Mouse (Mus musculus) cerebellum, postnatal 10 days (tissue): ENCODE results near the gene Apol6.
A peak's percentile ranks its signal among the peaks of the same experiment; 100 is the strongest.

Experiments
- DNase-seq, 2 experiments: peaks; one replicate each; pipeline ENCODE4 v3.0.0; 2021; ENCODE audit warnings: mixed read lengths in 2 of 2

The Apol6 gene

DNA sequence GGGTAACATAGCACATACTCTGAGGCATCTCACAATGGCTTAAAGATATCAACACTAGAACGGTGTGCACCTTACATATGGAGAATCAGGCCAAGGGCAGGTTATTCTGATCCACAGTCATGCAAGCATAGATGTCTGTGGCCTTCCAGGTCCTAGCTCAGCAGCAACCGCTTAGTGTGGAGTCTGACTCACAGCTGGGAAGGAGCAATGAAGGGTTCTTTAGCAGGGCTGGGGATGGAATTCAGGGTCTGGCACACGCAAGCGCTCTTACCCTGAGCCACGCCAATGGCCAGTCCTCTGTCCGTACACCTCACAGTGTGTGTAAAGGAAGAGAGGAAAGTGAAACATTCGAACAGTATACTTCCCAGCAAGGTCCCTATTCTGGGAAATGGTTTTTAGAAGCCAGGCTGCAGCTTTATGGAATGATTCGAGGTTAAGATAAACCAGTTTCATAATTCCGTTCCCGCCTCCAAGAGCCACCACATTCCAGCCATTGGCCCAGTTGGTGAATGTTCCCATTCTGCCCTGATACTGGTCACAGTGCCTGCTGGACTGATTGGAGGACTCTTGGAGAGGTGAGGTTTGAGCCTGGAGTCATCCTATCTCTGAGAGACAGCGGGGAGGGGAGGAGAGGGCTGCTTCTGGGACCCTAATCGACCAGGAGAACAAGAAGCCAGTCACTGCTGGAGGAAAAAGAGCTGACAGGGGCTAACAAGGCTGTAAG lies at the start of gene Apol6:
Apol6 (plus strand) TSS at position 133 of the 724 bp plus-strand sequence.
- DNase-seq: no peak

DNA sequence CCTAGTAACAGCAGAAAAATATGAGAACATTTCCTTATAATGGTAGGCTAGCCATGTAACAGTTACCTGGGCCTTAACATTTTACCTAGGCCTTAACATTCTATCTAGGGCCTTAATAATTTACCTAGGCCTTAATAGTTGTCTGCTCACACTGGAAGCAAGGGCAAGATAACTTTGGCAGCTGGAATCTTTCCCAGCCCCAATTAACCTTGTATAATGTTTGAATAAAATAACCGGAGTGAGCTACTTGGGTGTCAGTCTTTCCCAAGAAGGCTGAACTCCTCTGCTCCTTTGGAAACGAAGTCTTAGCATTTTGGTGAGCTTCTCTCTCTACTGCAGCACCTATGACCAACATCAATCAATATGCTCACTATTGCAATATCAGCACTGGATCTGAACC lies 46.5 kb upstream of the Apol6 start:
- no peak for DNase-seq

DNA sequence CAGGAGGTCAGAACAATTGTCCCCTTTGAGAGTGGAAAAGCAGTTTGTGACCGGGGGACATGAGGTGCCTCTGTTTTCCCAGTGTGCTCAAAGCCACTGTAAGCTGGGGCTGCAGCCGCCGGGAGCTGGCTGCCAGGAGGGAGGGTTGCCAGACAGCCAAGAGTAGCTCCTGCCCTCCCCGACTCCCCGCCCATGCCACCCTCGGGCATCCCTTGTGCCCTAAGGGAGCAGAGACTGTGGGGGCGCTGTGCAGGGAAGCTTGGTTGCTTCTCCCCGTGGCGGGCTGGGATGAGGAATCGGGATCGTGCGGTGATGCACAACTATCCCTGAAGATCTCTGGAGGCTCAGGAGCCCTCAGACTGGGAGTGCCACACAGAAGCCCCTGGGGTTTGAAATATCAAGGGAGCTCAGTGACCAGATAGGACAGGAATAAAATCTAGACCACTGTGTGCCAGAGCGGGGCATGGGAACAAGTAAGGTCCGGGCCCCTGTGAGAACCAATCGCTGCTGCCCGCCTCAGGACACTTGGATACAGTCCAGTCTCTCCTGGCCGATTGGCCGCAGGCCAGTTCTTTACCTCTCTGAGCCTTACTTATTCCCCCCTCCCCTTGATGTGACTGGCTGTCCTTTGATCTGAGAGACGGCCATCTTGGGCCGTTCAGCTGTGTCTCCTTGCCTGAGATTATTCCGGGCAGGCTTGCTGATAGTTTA lies 45.5 kb upstream of the Apol6 start:
- DNase-seq: peak; percentile 43 to 60

DNA sequence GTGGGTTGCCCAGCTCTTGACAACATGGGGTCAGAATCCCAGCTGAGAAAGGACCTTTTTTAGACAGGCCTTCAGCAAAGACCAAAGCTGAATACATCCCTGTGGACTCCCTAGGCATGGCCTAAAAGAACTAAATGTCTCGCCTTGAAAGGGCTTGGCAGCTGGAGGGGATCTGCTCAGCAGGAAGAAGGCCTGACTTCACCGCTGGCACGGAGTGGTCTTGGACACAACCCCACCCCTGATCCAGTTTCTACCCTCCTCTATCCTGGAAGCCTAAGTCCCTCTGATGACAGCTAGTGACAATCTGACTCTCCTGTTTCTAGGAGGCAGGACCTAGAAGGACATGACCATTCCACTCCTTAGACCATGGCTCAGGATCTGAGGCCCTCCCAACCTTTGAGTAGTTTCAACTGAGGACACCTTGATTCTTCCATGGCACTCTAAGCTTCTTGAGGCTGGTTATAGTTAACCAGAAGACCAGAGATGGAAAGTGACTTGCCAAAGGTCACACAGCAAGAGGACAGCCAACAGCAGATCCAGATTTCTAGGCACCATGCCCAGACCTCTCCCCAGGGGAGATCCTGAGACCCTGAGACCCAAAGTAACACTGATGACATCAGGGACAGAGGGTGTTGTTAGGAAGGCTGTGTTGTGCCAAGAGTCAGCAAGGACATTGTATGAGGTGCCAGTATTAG lies 41.2 kb upstream of the Apol6 start:
- DNase-seq: peak; percentile 42

DNA sequence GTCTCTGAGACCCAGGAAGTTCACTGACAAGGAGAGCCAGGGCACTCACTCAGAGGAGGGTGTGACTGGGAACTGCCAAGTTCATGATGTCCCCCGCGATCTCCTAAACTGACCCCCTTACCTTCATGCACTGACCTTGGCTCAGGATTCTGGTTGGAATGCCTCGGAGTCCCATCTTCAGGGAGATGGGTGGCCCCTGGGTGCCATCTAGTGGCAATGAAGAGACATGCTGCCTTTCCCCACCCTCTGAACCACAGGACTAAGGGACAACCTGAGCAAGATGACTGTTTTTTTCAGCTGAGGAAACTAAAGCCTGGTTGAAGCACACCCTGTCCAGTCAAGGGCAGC lies 40.7 kb upstream of the Apol6 start:
- peak; percentile 79 to 82 for DNase-seq

DNA sequence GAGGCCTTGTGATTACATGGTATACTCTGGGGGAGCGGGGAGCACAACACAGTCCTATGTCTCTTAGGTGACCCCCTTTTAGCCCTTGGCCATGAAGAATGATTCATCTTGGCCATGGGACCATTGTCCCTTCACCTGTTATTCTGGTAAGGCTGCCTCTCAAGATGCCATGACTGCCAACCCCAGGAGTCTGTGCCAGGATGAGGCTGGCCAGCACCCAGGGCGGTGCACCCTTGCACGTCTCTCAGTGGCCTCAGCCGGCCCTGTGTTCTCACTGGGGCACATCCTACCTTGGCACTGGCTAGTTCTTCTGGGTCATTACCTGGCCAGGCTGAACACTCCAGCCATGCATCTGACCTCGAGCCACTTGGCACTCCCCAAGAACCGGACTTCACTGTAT lies 35.7 kb upstream of the Apol6 start:
- no peak for DNase-seq

DNA sequence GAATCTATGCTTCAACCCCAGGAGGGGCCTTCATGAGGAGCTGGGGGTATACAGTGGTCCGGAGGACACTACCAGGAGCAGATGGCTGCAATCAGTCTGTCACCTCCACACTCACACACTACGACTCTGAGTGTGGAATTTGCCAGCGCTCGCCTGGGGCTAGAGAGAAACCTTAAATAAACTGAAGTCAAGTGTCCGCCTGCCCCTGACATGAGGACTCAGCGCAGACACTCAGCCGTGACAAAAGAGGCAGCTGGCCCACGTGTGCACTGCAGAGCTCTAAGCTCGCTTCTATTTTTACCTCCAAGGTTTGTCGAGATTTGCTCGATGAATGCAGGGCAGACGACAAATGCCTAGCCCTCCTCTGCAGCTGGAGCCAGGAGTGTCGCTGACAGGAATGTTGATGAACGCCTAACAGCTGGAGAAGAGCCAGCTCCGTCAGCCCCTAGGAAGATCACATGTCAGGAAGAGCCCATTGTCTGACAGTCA lies 30.7 kb upstream of the Apol6 start:
- peak in 1 of 2 experiments; percentile 27 for DNase-seq

DNA sequence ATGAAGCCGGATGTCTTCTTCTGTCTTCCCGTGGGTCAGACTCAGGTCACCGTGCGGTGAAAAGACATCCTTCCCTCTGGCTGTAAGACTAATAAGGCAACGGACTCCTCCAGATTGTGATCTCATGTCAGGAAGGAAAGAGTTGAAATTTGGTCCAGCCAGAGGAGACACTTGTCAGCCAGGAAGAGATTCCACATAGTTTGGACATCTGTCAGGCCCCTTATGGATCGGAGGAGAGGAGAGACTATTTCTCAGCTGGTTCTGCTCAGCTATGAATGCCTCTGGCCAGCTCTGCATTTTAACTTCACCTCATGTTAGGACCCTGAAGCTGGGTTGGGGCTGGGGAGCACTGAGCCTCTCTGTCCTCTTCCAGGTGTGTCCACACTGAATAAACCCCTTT lies 30.1 kb upstream of the Apol6 start:
- no peak for DNase-seq

DNA sequence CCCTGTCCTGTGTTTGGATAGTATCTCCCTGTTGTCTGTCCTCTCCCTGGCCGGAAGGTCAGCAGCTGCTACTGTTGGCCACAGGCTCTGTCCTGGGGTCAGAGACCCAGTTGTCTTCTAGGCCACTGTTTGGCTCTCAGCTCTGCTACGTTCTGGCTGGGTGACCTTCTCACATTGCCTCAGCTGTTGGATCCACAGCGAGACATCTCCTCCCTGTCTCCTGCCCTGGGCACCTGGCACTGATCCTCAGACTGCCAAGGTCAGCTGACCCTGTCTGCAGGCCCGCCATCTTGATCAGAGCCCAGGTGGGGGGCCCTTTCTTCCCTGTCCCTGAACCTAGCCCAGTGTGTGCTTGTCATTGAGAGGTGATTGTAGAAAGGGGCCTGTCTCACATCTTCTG lies 29.5 kb upstream of the Apol6 start:
- peak in 1 of 2 experiments; percentile 22 for DNase-seq

DNA sequence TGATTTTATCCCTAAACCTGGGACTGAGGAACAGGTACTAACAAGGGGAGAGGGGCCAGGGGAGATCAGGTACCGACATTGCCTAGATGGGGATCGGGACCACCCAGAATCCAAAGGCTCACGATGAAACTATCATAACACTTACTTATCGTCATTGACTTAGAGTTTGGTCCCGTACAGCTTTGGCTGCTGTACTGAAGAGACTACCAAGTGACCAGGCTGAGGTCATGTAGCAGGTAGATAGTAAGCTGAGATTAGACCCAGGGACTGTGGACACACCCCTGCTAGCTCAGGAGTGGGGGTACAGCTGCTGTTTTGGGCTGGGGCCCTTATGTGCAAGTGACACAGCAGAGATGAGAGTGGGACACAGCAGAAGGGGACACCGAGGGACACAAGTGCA lies 28.0 kb upstream of the Apol6 start:
- no peak for DNase-seq

DNA sequence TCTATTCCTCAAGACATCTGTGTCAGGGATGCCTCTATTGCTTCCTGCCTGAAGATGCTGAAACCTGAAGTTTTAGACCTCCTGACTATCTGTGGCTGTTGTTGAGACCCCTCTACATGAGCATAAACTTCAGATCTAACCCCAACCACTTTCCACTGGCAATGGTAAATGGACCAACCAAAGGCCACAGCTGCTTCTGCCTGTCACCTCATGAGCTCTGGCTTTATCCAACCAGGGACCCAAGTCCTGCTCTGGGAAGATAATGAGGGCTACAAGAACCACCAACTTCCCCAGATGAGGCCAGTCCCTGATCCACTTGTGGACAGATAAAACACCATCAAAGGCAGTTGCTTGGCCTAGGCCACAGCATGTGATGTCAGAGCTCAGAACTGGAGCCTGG lies 26.6 kb upstream of the Apol6 start:
- DNase-seq: no peak

DNA sequence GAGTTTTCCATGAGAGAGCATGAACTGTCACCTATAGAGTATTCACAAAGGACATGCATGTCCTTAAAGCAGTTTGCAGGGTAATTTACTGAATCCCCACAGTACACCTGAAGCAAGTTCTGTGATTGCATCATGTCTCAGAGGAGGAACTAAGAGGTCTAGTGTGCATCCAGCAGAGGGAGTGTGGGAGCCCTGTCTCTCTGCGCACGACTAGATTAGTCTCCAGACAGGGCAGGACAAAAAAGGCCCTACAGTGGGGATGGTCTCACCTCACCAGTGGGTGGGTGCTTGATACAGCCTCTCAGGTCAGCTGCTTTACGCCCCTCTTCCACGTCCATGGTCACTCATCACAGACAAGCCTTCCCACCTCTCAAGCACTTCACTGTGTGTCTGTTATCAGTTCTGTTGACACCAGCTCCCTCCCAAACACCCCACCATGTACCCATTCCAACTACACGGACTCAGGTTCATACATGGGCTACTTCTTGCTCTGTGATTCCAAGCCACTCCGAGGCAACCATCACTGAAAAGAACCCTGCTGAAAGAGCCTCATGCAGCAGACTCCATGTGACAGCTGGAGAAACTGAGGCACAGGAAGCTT lies 25.7 kb upstream of the Apol6 start:
- DNase-seq: peak; percentile 56 to 59

DNA sequence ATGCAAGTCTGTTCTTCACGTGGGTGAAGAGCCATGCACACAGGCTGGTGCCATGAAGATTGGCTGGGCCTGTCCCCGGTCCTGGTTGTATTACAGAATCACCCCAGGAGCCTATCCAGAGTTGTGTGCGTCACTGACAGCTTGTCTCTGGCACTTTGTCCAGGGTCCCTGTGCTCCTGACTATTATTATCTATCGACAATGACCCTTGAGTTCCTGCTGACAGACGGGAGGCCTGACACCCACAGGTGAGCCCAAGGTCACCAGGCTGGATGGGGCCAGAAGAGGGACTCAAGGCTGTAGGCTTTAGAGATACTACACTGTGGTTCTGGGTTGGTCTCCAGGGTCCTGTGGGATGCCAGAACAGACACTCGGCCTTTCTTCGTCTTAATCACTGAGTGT lies 25.0 kb upstream of the Apol6 start:
- no peak for DNase-seq

DNA sequence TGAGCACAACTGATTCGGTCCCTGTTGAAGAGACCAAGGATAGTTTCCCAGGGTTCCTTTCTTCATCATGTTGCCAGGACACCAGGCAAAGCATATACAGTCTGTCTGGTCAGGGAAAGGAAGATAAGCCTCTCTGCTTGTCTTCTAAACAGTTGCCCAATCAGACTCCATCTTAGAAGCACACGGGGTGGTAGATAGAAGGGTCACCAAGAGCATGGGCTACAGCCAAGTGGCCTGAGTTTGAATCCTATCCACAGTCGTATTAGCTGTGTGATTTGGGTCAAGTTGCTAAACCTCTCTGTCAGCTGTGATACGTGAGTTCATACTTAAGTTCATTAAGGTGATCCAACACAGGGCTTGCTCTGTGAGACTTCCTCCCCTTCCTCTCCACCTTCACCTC lies 24.4 kb upstream of the Apol6 start:
- DNase-seq: no peak

DNA sequence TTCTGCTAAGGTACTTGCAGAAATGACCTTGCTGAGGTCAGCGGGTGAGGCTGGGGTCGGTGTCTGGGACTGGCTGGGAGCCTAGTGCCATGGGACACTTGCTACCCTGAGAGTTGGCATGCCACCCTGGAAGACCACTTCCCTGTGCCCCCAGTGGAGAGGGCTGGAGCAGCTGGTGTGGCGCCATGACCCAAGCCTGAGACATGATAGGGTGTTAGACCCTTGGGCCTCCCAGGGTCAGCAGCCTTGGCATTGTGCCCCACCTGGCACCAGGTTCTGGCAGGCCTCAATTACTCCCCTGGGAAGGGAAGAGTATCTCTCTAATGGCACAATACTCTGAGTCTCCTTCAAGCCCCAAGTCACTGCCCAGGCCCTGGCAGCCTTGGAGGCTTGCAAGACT lies 23.5 kb upstream of the Apol6 start:
- no peak for DNase-seq

DNA sequence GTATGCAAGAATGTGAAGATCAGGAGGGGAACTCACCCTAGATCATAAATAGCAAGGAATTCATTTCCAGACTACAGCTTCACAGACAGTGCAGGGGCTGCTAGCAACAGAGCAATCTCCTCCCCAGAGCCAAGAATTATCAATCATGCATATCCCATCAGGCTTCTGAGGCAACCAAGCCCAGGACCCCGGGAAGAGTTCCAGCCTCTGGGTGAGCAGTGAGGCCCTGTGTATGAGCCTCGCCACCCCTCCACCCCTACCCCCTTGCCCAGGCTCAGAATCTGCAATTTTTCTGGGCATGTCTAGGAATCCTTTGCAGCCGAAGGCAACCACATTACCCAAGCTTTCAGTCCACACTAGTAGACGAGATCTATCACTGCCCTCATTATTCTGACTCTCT lies 22.7 kb upstream of the Apol6 start:
- DNase-seq: peak in 1 of 2 experiments; percentile 52

DNA sequence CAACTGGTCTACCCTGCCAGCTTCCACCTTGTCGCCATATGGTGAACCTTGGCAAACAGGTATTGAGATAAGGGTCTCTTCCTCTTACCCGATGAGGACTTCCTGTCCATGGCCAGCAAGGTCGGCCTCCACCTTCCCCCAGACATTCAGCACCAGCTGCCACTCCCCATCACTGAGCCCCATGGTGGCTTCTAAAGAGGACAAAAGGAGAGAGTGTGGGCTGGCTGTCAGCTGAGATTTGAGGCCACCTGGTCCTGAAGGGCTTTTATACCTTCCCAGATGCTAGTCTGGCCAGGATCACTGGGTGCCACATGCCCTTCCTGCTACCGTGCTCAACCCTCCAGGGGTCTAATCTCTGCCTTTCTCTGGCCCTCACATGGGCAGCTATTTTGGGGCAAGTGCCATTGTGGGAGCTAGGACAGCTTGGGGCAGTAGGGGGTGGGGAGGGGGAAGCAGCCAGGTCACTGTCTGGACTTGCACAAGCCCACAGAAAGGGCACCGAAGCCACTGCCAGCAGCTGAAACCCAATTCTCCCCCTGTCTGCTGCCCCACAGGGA lies 22.1 kb upstream of the Apol6 start:
- DNase-seq: peak; percentile 56 to 60

DNA sequence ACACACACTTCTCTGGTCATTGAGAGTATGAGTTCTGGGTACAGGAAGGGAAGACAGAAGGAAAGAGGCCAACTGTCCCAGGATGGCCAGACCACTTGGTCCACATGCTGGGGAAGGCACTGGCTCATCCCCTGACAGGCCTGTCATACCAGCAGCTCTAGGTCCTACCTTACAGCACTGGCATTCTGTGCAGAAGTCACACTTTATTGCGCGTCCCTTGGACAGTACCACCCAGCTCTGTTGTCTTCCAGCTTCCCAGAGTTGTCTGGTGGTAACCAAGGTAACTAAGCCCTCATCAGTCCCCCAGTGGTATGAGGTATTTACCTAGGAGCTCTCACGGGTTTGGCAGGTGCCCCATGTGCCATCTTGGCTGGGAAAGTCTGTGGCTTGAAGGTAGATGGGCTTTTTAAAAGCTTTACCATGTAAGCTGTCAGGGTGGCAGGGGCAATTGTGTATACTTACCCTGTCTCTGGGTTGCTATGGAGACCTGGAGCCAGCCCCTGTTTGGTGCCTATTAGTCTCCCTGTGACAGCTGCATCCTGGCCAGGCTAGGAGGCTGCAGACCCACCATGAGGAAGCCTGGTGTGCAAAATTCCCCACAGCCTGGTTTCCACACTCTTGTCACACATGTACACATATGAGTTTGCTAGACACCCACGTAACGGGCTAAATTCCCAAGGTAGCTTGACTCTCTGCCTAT lies 18.5 kb upstream of the Apol6 start:
- DNase-seq: no peak

DNA sequence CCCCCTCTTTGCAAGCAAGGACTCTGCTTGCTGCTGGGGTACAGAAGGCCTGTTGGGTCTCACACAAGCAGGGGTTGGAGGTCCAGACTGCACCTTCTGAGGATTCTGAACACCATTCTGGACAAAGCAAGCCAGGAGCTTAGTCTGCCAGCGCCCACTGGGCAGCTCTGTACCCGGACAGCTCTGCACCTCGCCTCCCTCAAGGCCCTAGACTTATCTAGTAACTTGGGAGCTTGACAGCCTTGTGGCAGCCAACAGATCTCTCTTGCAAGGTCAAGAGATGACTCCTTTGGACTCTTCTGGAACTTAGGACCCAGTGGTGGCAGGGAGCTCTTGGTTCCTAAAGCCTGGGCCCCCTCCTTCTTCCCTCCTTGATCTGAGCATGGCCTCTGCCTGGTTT lies 17.4 kb upstream of the Apol6 start:
- DNase-seq: no peak

DNA sequence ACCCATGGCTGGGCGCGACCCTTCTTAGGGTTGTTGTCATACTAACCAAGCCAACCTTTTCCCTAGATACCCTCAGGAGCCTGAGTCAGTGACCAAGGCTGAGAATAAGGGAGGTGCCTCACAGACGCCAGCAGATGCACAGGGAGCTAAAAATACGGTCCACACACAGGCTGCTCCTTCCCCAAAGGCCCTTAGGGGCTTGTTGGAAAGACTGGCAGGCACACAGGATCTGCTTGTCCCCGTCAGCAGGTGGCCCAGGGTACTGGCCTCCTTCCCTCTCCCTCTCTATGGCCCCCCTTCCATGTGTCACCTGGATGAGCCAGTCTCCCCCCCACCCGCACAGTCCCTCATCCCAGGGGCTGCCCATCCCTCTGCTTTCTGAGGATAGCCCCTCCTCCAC lies 16.9 kb upstream of the Apol6 start:
- peak in 1 of 2 experiments; percentile 45 for DNase-seq

DNA sequence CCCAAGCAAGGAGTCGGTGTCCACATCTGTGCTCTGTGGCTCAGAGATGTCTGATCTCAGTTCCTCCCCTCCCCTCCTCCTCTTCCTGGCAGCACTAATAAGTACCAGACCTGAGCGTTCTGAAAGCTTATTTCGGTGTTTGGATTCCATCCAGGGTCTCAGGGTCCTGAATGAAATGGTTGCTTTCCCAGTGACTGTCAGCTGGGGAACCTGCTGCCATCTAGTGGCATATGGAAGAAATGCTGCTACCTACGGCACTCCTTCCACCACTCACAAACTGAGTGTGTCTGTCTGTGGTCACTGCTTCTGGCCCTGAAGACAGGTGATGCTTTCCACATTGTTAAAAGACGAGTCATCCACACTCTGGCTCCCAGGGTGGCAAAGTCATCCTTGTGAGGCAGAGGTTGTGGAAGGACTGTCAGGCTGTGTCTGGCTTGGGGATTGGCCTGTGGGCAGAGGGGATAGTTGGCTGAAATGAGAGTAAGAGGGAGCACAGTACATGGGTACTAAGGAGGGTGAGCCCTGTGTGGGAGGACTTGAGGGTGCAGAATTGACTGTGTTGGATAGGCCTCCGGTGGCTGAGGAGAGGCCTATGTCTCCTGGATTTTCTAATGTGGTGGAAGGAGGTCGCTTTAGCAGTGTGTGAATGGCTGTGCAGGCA lies 15.1 kb upstream of the Apol6 start:
- peak; percentile 87 to 93 for DNase-seq

DNA sequence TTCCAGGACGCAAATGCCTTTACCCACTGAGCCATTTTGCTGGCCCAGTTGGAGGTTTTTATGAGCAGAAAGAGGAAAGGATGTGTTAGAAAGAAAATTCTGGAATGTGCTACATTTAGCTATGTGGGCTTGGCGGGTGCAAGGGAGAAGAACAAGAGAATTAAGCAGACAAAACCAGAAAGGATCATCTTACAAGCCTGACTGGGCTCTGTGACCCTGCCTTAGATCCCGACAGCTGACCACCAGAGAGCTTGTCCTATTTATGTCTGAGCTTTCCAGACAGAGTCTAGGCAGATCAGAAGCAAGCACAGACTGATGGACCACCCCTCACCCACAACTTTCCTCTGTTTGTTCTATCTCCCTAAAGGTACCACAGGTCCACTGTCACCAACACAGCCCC lies 13.3 kb upstream of the Apol6 start:
- no peak for DNase-seq
